Mouse (Mus musculus) G1E (cell line): ENCODE measurements around the gene Hyal5. TPM values are rescaled to one million over a fixed set of nuclear protein-coding genes. Genes with fewer than 3 reads are reported as not detected.

Experiments used
- ATAC-seq: 2 replicates; pipeline ENCODE4 v1.8.0; 2016; ENCODE audit warnings: mild to moderate bottlenecking; ENCODE audit not compliant: insufficient number of reproducible peaks, poor library complexity, low FRiP score, severe bottlenecking; ENCODE audit errors: extremely low read depth
- DNase-seq: peaks from one replicate; pipeline ENCODE4 v3.0.0; 2012; ENCODE audit warnings: low spot score
- H3K27me3 ChIP-seq: 2 replicates; pipeline ENCODE4 v1.6.1; 2012; ENCODE audit warnings: mild to moderate bottlenecking, low read length, inconsistent platforms; ENCODE audit not compliant: insufficient read depth
- H3K36me3 ChIP-seq: replicated peaks from 2 replicates; pipeline ENCODE3; 2012; ENCODE audit warnings: mild to moderate bottlenecking, inconsistent platforms
- H3K4me1 ChIP-seq: 2 replicates; pipeline ENCODE4 v1.6.1; 2012; ENCODE audit warnings: low read depth, low read length, inconsistent platforms, mixed read lengths; ENCODE audit not compliant: insufficient read depth
- H3K4me3 ChIP-seq: 2 replicates; pipeline ENCODE4 v1.5.1; 2012; ENCODE audit warnings: low read depth, mild to moderate bottlenecking, inconsistent platforms, low read length, moderate library complexity, mixed read lengths
- H3K9me3 ChIP-seq: replicated peaks from 2 replicates; pipeline ENCODE4 v1.6.1; 2012; ENCODE audit warnings: inconsistent platforms
- CTCF ChIP-seq: IDR thresholded peaks from 2 replicates; pipeline ENCODE4 v1.5.1; 2012; ENCODE audit warnings: low read depth, low read length, inconsistent platforms, mixed read lengths
- GATA1 ChIP-seq: IDR thresholded peaks from 2 replicates; pipeline ENCODE4 v1.6.1; 2012; ENCODE audit warnings: borderline replicate concordance, low read length, inconsistent platforms, mixed read lengths
- GATA2 ChIP-seq: IDR thresholded peaks from 2 replicates; pipeline ENCODE4 v1.6.1; 2012; ENCODE audit warnings: low read depth, low read length, inconsistent platforms, borderline replicate concordance
- POLR2AphosphoS5 ChIP-seq: IDR thresholded peaks from 2 replicates; pipeline ENCODE4 v1.6.1; 2012; ENCODE audit warnings: low read depth, low read length, inconsistent platforms; ENCODE audit not compliant: insufficient replicate concordance
- TAL1 ChIP-seq: conservative IDR thresholded peaks from 2 replicates; pipeline ENCODE4 v1.6.1; 2012; ENCODE audit warnings: low read depth, low read length, inconsistent platforms, mixed read lengths
- polyA plus RNA-seq: library from polyadenylated mRNA; stranded (reverse); fragments of >175 nt; gene quantifications from 2 replicates; pipeline ENCODE4 v1.2.3, GENCODE M21; 2012
- total RNA-seq, 2 experiments: library from RNA; stranded (forward) in 1 of 2; stranded (reverse) in 1 of 2; fragments of 200-1000 nt in 1 of 2; fragments of >200 nt in 1 of 2; fragmentation: Nextera tagmentation in 1 of 2; gene quantifications; 2 replicates each; pipeline ENCODE4 v1.2.3; 2014 to 2017

Hyal5 gene
- total and polyA plus RNA-seq, 3 experiments, result 0.16 TPM; not detected in 2

DNA sequence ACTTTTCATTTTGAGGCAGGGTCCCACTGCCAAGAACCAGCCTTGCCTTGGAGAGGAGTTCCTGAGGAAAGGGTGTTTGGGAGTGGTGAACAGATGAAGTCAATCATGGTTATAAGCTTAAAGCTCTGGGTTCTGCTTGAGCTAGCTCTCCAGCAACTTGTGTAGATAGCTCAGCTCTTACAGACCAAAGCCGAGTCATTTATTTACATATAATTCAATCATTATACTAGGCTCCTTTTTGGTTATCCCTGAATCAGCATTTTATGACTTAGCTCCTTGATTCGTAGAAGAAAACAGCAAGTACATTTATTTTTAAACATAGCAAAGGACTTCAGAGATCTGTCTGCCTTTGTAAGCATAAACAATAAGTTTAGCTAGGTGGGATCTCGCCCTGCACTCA, 47.3 kb downstream of the Hyal5 start:
- no peak for DNase-seq

DNA sequence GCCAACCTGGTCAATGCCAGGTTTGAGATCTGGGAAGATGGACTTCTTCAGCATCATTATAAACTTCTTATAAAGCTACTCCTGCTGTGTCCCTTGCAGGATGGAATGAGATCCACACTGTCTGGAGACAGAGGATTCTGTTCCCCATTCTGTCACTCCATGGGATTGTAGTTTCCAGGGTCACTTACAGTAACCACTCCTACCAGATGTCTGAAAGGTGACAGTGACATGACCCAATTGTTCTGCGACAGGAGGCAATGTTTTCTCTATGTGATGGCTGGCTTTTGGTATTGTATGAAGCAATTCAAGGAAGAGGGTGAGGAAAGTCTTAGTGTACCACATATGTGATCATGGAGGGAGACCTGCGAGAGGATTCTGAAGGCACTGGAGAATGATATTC, 50.0 kb downstream of the Hyal5 start:
- Histone ChIP-seq H3K27me3 (no peaks in the 10 kb centered on the region), H3K4me1 (no peaks in the 10 kb centered on the region), H3K9me3 (no peaks in the 10 kb centered on the region), H3K4me3 (no peak overlapping the region), H3K36me3 (no peaks in the 10 kb centered on the region)
- no peak for DNase-seq
- ATAC-seq, result no peak
- TF ChIP-seq GATA1 (no peak), TAL1 (no peak), POLR2AphosphoS5 (no peak), CTCF (no peak), GATA2 (no peak)

More for the DNA sequence above, 47.3 kb downstream of the Hyal5 start:
- no peaks in the 10 kb centered on the region for H3K36me3 ChIP-seq
- H3K4me1 ChIP-seq, result no peaks in the 10 kb centered on the region
- ATAC-seq, result no peak
- H3K4me3 ChIP-seq, result no peak overlapping the region
- TF ChIP-seq POLR2AphosphoS5, result no peak
- no peak for TF ChIP-seq TAL1
- no peak for TF ChIP-seq CTCF
- no peak for TF ChIP-seq GATA2
- no peak for TF ChIP-seq GATA1
- no peaks in the 10 kb centered on the region for H3K9me3 ChIP-seq
- no peaks in the 10 kb centered on the region for H3K27me3 ChIP-seq

DNA sequence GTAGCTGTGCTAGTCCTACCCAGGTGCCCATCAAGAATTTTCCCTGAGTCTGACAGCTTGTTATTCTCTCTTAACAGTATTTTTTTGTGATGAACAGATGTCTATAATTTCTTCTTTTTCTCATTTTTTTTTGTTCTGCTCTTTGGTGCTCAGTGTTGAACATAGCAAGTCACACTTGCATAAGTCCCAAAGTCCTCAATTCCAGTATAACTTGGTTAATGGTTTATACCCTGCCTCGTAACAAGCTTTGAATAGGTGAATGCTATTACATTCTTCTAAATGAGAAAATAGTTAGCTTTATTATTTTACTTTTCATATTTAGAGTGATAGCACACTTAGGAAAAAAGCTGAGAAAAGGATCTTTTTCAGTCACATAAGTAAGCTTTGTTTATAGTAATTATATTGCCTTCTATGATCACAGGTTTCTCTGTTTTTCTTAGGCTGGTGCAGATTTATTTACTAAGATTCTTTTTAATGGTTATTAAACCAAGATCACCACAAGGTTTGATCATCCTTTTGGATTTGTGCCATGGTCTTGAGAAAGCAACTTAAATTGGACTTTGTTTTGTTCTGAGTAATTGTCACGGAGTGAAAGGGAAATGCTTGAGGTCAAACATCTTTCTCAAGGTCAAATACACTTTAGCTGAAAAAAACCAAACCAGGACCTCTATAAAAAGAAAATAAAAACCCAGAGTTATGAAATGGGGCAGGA, 52.4 kb downstream of the Hyal5 start:
- no peaks in the 10 kb centered on the region for H3K4me1 ChIP-seq
- H3K4me3 ChIP-seq, result no peak overlapping the region
- H3K27me3 ChIP-seq, result no peaks in the 10 kb centered on the region
- no peak for DNase-seq
- TF ChIP-seq POLR2AphosphoS5 (no peak), GATA1 (no peak), TAL1 (no peak), GATA2 (no peak), CTCF (no peak)
- H3K36me3 ChIP-seq, result no peaks in the 10 kb centered on the region
- H3K9me3 ChIP-seq, result no peaks in the 10 kb centered on the region
- ATAC-seq, result no peak

DNA sequence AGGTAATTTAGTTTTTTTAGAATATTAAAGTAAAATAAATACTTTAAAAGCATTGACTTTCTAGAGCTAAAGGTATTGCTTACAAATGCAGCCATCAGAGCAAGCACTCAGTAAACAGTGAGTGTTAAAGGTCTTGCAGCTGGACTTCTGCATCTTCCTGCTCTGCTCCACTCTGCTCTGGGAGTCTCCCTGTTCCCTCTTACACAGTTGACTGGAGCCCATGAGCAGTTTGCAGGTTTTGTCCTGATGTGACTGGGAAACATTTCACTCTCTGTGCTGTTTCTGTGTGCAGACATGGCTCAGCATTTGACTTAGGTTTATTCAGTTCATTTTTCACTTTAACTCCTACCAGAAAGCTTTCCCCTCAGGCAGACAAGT, 52.9 kb downstream of the Hyal5 start:
- Histone ChIP-seq H3K36me3 (no peaks in the 10 kb centered on the region), H3K4me1 (no peaks in the 10 kb centered on the region), H3K4me3 (no peak overlapping the region), H3K9me3 (no peaks in the 10 kb centered on the region), H3K27me3 (no peaks in the 10 kb centered on the region)
- TF ChIP-seq CTCF, result no peak
- TF ChIP-seq GATA2, result no peak
- no peak for TF ChIP-seq TAL1
- TF ChIP-seq POLR2AphosphoS5, result no peak
- no peak for TF ChIP-seq GATA1
- DNase-seq, result no peak
- ATAC-seq, result no peak

DNA sequence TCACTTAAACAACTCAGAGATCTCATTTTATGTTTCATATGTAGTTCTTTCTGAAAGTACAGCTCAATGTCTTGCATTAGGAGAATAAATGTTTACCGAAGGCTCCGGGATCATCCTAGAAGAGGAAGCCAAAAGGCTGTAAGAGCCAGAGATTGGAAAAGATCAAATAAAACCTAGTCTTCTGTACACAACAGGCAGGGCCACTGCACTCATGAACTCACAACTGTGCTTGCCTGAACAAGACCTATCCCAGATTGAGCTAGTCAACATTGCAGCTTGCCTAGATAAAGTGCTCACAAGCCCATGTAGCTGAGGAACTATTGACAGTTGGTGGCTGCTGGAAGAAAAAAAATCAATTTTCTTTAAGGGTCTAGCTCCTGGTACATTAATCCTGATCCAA, 55.8 kb downstream of the Hyal5 start:
- no peaks in the 10 kb centered on the region for H3K36me3 ChIP-seq
- no peak overlapping the region for H3K4me3 ChIP-seq
- ATAC-seq (no peak), DNase-seq (no peak)
- H3K27me3 ChIP-seq, result no peaks in the 10 kb centered on the region
- no peaks in the 10 kb centered on the region for H3K9me3 ChIP-seq
- TF ChIP-seq GATA1 (no peak), GATA2 (no peak), CTCF (no peak), TAL1 (no peak), POLR2AphosphoS5 (no peak)
- H3K4me1 ChIP-seq, result no peaks in the 10 kb centered on the region

DNA sequence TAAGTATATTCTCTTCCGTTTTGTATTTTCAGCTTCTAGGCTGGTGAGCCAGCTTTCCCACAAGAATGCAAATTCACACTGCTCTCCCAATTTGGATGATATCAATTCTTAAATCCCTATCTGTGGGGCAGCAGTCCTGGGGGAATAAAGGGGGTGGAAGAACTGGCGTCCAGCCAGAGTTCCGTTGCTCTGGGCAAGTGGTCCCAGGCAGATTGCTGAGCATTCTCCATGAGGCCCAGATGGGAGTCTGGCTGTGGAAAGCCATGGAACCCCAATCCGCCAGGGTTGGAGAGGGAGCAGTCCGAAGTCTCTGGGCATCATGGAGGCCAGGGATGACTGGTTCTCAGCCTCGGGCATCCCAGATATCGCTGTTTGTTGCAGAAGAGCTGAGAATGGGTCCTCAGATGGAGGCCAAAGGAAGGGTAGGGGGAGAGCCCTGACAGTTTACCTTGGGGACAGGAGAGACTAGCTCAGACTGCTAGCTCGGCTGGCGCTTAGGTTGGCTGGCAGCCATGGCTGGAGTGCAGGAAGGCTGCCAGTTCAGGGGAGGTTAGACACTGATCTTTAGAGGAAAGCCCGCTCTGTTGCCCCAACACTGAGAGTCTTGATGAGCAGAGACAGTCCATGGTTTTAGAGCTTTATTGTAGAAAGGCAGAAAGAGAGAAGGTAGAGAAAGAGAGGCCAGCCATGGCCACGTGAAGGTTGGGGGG, 67.4 kb downstream of the Hyal5 start:
- H3K9me3 ChIP-seq, result no peaks in the 10 kb centered on the region
- no peak overlapping the region for H3K4me3 ChIP-seq
- ATAC-seq (no peak), DNase-seq (no peak)
- H3K4me1 ChIP-seq, result no peaks in the 10 kb centered on the region
- no peaks in the 10 kb centered on the region for H3K36me3 ChIP-seq
- no peaks in the 10 kb centered on the region for H3K27me3 ChIP-seq
- no peak for TF ChIP-seq POLR2AphosphoS5
- no peak for TF ChIP-seq GATA2
- TF ChIP-seq CTCF, result no peak

Other genes with a start within 250 kb of the Hyal5 start
- gene Wasl, start 193.0 kb upstream of the Hyal5 start, total RNA-seq (2014; fragmentation: Nextera tagmentation), result 46.9 and 60.4 TPM in 2 replicates
- gene Wasl, start 193.0 kb upstream of the Hyal5 start, total RNA-seq (2017), result 9.0 and 9.6 TPM in 2 replicates
- gene Wasl, start 193.0 kb upstream of the Hyal5 start, polyA plus RNA-seq, result 26.0 and 27.5 TPM in 2 replicates
- gene Hyal6, start 124.8 kb upstream of the Hyal5 start, total RNA-seq (2014; fragmentation: Nextera tagmentation), result not detected in 2 replicates
- 0.12 and 0.22 TPM in 2 replicates for gene Hyal6, start 124.8 kb upstream of the Hyal5 start, total RNA-seq (2017)
- not detected in 2 replicates for gene Hyal6, start 124.8 kb upstream of the Hyal5 start, polyA plus RNA-seq
- not detected in 2 replicates for gene Hyal4, start 109.7 kb upstream of the Hyal5 start, total RNA-seq (2014; fragmentation: Nextera tagmentation)
- gene Hyal4, start 109.7 kb upstream of the Hyal5 start, total RNA-seq (2017), result 0.06 TPM in 1 of 2 replicates, not detected in the other
- not detected in 2 replicates for gene Hyal4, start 109.7 kb upstream of the Hyal5 start, polyA plus RNA-seq
- gene Spam1, start 66.8 kb upstream of the Hyal5 start, total RNA-seq (2014; fragmentation: Nextera tagmentation), result not detected in 2 replicates
- 0.29 TPM in 1 of 2 replicates, not detected in the other for gene Spam1, start 66.8 kb upstream of the Hyal5 start, total RNA-seq (2017)
- not detected in 2 replicates for gene Spam1, start 66.8 kb upstream of the Hyal5 start, polyA plus RNA-seq
- not detected in 2 replicates for gene Tmem229a, start 98.3 kb downstream of the Hyal5 start, total RNA-seq (2014; fragmentation: Nextera tagmentation)
- under 0.01 and 0.16 TPM in 2 replicates for gene Tmem229a, start 98.3 kb downstream of the Hyal5 start, total RNA-seq (2017)
- gene Tmem229a, start 98.3 kb downstream of the Hyal5 start, polyA plus RNA-seq, result not detected in 2 replicates